Mouse (Mus musculus): ENCODE measurements around the gene Btbd9. TPM values are rescaled to one million over a fixed set of nuclear protein-coding genes. Genes with fewer than 3 reads are reported as not detected.
"Not testable (repeated sequence)": the region's sequence is repeated elsewhere in the genome, so short reads cannot be mapped to it uniquely, and the experiment has no call there.

Gene Btbd9
- 135 TPM in 2 replicates for polyA plus RNA-seq (2015; fragmentation: Nextera tagmentation; extraction: Ambion mirVana)

DNA sequence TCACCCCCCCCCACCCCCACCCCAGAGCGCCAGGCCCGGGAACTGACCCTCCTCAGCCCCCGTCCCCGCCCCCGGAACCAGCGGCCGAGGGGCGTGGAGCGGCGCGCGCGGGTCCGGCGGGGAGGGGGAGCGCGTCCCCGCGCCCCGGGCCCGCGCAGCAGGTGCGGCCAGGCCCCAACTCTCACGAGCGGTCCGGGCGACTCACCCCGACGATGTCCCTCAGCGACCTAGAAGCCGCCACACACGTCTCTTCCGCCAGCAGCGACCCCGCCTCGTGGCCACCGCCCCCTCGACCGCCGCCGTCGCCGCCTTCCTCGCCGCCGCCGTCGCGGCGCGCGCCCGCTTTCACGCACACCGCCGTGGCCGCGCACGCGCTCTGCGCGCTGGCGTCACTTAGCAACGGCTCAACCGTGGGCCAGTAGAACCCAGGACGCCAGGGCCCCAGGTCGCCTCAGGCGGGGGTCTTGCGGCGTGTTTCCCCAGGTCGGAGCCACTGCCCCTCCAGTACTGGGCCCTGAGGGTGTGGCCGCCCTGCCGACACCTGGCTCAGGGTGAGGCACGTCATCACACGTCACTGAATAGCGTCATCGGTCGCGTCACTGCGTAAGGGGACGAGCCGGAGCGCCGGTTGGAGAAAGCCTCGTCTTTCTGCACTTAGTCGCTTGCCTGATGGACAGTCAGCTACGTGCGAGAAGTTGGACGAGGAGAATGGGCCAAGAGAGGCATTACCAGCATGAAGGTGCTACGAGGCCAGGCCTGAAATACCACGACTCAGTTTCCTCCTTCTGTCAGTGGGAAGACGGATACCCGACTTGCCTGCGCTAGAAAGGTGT, at the start of gene Btbd9:
TSS of gene Btbd9 (minus strand) at position 548 of the 833 bp plus-strand sequence.
- peaks cover 17% of the 10 kb centered on the region for H3K4me1 ChIP-seq (ENCODE audit: control insufficient read depth, insufficient read depth, low read depth, low read length)
- peak; percentile 93 for ATAC-seq
- WGBS = under 1% methylated on average over 68 of the region's 94 CpGs
- H3K9ac ChIP-seq (ENCODE audit: low read depth, low read length) = peak within 1 kb of the TSS; percentile 86
- H3K9me3 ChIP-seq (ENCODE audit: control insufficient read depth, low read length) = no peaks in the 10 kb centered on the region
- peak within 1 kb of the TSS; percentile 71 for H3K4me2 ChIP-seq (ENCODE audit: low read length)
- H3K27ac ChIP-seq (ENCODE audit: low read depth, low read length) = peak within 1 kb of the TSS; percentile 93
- no peaks in the 10 kb centered on the region for H3K36me3 ChIP-seq (ENCODE audit: control insufficient read depth, insufficient read depth, low read length)
- no peaks in the 10 kb centered on the region for H3K27me3 ChIP-seq (replicated peaks; ENCODE audit: control insufficient read depth, insufficient read depth, low read length)
- H3K4me3 ChIP-seq (ENCODE audit: low read length) = peak within 1 kb of the TSS; percentile 76

DNA sequence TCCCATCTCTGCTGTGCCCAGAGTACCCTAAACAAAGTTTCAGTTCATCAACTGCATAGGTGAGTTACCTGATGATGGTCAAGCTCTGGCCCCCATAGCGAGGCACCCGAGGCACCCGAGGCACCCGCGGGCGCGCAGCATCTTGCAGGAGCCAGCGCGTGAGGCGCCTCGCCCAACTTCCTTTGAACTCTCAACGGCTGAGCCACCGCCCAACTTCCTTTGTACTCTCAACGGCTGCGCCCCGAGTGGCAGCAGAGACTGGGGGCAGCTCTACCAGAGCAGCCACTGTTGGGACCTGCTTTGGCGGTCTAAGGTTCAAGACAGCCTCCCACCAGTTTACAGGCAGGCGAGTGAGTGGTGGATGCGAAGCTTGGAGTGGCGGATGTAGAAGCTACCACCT, 47.8 kb upstream of the Btbd9 start, which contains the start of gene Dnah8:
TSS of gene Dnah8 (plus strand) at position 223 of the 400 bp plus-strand sequence.
- not testable (repeated sequence) for H3K4me1 ChIP-seq (ENCODE audit: control insufficient read depth, insufficient read depth, low read depth, low read length); H3K27ac ChIP-seq (ENCODE audit: low read depth, low read length); H3K4me2 ChIP-seq (ENCODE audit: low read length); H3K4me3 ChIP-seq (ENCODE audit: low read length); H3K9me3 ChIP-seq (ENCODE audit: control insufficient read depth, low read length); H3K9ac ChIP-seq (ENCODE audit: low read depth, low read length); H3K27me3 ChIP-seq (replicated peaks; ENCODE audit: control insufficient read depth, insufficient read depth, low read length); ATAC-seq; H3K36me3 ChIP-seq (ENCODE audit: control insufficient read depth, insufficient read depth, low read length)
- WGBS = no CpG with 5 or more reads among the region's 20 CpGs

DNA sequence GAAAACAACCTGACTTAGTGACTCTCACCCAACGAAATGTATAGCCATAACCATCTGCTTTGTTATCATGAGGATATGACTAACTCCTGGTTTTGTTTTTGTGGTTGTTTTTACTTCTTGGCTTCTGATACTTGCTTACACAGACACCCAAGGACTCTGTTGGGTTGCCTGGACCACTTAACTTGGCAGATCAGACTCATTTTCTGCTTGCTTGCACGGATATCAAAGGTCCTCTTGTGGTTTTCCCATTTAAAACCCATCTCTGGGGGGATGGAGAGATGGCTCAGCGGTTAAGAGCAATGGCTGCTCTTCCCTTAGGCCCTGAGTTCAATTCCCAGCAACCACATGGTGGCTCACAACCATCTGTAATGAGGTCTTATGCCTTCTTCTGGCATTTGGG, 46.9 kb upstream of the Btbd9 start:
- no peaks in the 10 kb centered on the region for H3K27me3 ChIP-seq (replicated peaks; ENCODE audit: control insufficient read depth, insufficient read depth, low read length)
- H3K9me3 ChIP-seq (ENCODE audit: control insufficient read depth, low read length) = no peaks in the 10 kb centered on the region
- WGBS = 80% methylated on average over 3 of the region's 3 CpGs
- no peaks in the 10 kb centered on the region for H3K4me1 ChIP-seq (ENCODE audit: control insufficient read depth, insufficient read depth, low read depth, low read length)
- no peak overlapping the region for H3K4me3 ChIP-seq (ENCODE audit: low read length)
- no peaks in the 10 kb centered on the region for H3K36me3 ChIP-seq (ENCODE audit: control insufficient read depth, insufficient read depth, low read length)
- no peak for ATAC-seq
- no peak overlapping the region for H3K27ac ChIP-seq (ENCODE audit: low read depth, low read length)
- no peak overlapping the region for H3K4me2 ChIP-seq (ENCODE audit: low read length)
- no peak overlapping the region for H3K9ac ChIP-seq (ENCODE audit: low read depth, low read length)

DNA sequence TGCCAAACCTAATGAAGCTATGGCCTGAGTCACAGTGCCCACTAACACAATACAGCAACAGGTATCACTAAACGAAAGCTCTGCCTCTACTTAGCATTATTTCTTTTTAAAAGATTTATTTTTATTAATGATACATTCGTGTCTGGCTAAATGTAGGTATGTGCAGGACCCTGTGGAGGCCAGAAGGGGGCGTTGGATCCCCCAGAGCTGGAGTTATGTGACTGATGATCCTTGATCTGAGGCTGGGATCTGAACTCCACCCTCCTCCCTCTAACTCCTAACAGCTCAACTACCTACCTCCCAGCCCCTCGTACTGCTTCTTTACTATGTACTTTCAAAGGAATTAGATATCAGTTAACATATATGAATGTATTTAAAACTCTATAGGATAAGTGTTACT, 45.2 kb upstream of the Btbd9 start:
- Histone ChIP-seq H3K4me2 (ENCODE audit: low read length) (no peak overlapping the region), H3K4me3 (ENCODE audit: low read length) (no peak overlapping the region), H3K9me3 (ENCODE audit: control insufficient read depth, low read length) (no peaks in the 10 kb centered on the region), H3K27ac (ENCODE audit: low read depth, low read length) (no peak overlapping the region), H3K4me1 (ENCODE audit: control insufficient read depth, insufficient read depth, low read depth, low read length) (no peaks in the 10 kb centered on the region), H3K36me3 (ENCODE audit: control insufficient read depth, insufficient read depth, low read length) (no peaks in the 10 kb centered on the region), H3K27me3 (replicated peaks; ENCODE audit: control insufficient read depth, insufficient read depth, low read length) (no peaks in the 10 kb centered on the region), H3K9ac (ENCODE audit: low read depth, low read length) (no peak overlapping the region)
- ATAC-seq = no peak
- 75% methylated on average over 4 of the region's 4 CpGs for WGBS

DNA sequence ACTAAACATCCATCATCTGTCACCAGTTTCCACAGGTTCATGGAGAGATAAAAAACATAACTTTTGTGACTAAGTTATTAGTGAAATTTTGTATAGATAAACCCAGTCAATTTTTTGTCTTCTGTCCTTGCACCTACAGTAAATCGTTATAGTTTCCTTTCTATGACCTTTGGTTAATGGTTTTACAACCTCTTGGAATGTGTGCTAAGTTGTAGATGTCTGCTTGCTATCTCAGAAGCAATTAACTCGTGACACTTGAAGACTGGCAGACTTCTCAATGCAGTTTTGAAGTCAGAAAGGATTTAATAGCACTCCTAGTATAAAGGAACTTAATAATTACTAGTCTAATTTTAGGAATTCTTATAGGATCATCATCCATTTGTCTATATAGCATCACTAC, 44.3 kb upstream of the Btbd9 start:
- Histone ChIP-seq H3K36me3 (ENCODE audit: control insufficient read depth, insufficient read depth, low read length) (no peaks in the 10 kb centered on the region), H3K4me1 (ENCODE audit: control insufficient read depth, insufficient read depth, low read depth, low read length) (no peaks in the 10 kb centered on the region), H3K27me3 (replicated peaks; ENCODE audit: control insufficient read depth, insufficient read depth, low read length) (no peaks in the 10 kb centered on the region), H3K9me3 (ENCODE audit: control insufficient read depth, low read length) (no peaks in the 10 kb centered on the region), H3K4me2 (ENCODE audit: low read length) (no peak overlapping the region), H3K27ac (ENCODE audit: low read depth, low read length) (no peak overlapping the region), H3K9ac (ENCODE audit: low read depth, low read length) (no peak overlapping the region), H3K4me3 (ENCODE audit: low read length) (no peak overlapping the region)
- WGBS = 71% methylated on average over 2 of the region's 2 CpGs
- no peak for ATAC-seq

DNA sequence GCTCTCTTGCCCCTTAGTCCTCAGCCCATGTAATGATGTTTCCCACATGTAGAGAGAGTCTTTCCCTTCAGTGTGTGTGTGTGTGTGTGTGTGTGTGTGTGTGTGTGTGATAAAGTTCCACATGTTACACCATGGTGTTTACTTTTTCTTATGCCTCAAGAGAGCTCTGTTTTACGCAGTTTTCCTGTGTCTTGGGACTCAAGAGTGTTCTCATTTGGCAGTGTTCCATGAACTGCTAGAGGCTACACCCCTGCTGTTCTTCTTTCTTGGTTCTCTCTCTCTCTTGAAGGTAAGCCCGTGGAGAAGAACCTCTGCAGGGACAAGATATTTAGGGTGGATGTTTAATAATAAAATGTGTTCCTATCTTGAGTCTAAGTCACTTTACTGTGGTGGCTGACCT, 42.9 kb upstream of the Btbd9 start:
- 44% methylated on average over 2 of the region's 2 CpGs for WGBS
- H3K9me3 ChIP-seq (ENCODE audit: control insufficient read depth, low read length) = no peaks in the 10 kb centered on the region
- H3K36me3 ChIP-seq (ENCODE audit: control insufficient read depth, insufficient read depth, low read length) = no peaks in the 10 kb centered on the region
- no peak overlapping the region for H3K4me3 ChIP-seq (ENCODE audit: low read length)
- H3K27ac ChIP-seq (ENCODE audit: low read depth, low read length) = no peak overlapping the region
- no peak for ATAC-seq
- H3K9ac ChIP-seq (ENCODE audit: low read depth, low read length) = no peak overlapping the region
- no peak overlapping the region for H3K4me2 ChIP-seq (ENCODE audit: low read length)
- H3K27me3 ChIP-seq (replicated peaks; ENCODE audit: control insufficient read depth, insufficient read depth, low read length) = no peaks in the 10 kb centered on the region
- H3K4me1 ChIP-seq (ENCODE audit: control insufficient read depth, insufficient read depth, low read depth, low read length) = no peaks in the 10 kb centered on the region

DNA sequence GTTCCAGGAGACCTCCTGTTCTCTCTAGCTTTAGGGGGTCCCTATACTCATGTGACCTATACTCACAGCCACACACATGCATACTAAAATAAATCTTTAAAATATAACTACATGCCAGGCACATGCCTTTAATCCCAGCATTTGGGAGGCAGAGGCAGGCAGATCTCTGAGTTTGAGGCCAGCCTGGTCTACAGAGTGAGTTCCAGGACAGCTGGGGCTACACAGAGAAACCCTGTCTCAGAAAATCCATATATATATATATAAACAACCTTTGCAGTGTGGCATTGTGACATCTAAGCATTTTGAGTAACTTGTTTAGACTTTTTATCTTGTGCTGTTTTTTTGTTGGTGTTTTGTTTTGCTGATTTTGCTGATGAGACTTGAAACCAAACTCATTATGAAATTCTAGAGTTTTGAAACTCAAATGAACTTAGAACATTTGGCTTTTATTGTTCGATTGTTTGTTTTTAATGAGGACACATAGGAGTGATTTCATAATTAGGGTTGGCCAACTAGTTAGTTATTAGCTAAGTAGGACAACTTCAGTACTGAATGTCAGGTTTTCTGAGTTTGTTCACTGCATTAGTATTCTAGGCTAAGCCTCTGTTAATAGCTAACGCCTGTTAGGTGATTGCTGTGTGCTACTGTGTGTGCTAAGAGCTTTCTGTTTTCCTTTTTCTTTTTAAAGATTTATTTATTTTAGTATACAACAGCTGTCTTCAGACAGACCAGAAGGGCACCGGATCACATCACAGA, 42.0 kb upstream of the Btbd9 start:
- Histone ChIP-seq H3K9ac (ENCODE audit: low read depth, low read length) (no peak overlapping the region), H3K9me3 (ENCODE audit: control insufficient read depth, low read length) (no peaks in the 10 kb centered on the region), H3K27ac (ENCODE audit: low read depth, low read length) (no peak overlapping the region), H3K4me2 (ENCODE audit: low read length) (no peak overlapping the region), H3K4me3 (ENCODE audit: low read length) (no peak overlapping the region), H3K36me3 (ENCODE audit: control insufficient read depth, insufficient read depth, low read length) (no peaks in the 10 kb centered on the region), H3K27me3 (replicated peaks; ENCODE audit: control insufficient read depth, insufficient read depth, low read length) (no peaks in the 10 kb centered on the region), H3K4me1 (ENCODE audit: control insufficient read depth, insufficient read depth, low read depth, low read length) (no peaks in the 10 kb centered on the region)
- ATAC-seq = no peak
- WGBS = 90% methylated on average over 3 of the region's 3 CpGs

DNA sequence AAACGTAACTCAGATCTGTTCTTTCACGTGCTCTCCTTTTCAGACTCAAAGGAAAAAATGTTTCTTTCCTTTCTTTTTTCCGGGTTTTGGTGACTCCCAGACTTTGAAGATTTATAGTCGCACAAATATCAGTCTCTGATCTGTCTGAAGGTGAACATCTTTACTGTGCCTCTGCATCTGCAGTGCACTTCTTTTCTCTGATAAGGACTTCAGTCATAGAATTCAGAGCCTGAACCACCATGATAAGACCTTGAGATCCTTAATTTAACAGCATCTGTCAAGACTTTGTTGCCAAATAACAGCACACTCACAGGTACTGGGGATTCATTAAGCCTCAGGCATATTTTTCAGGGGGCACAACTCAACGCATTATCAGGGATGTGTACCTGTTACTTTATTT, 39.9 kb upstream of the Btbd9 start:
- H3K4me3 ChIP-seq (ENCODE audit: low read length) = no peak overlapping the region
- H3K9me3 ChIP-seq (ENCODE audit: control insufficient read depth, low read length) = no peaks in the 10 kb centered on the region
- no peak overlapping the region for H3K4me2 ChIP-seq (ENCODE audit: low read length)
- no peak for ATAC-seq
- no peak overlapping the region for H3K27ac ChIP-seq (ENCODE audit: low read depth, low read length)
- no peak overlapping the region for H3K9ac ChIP-seq (ENCODE audit: low read depth, low read length)
- H3K4me1 ChIP-seq (ENCODE audit: control insufficient read depth, insufficient read depth, low read depth, low read length) = peaks cover 7% of the 10 kb centered on the region
- H3K36me3 ChIP-seq (ENCODE audit: control insufficient read depth, insufficient read depth, low read length) = no peaks in the 10 kb centered on the region
- H3K27me3 ChIP-seq (replicated peaks; ENCODE audit: control insufficient read depth, insufficient read depth, low read length) = no peaks in the 10 kb centered on the region
- 88% methylated on average over 5 of the region's 5 CpGs for WGBS

DNA sequence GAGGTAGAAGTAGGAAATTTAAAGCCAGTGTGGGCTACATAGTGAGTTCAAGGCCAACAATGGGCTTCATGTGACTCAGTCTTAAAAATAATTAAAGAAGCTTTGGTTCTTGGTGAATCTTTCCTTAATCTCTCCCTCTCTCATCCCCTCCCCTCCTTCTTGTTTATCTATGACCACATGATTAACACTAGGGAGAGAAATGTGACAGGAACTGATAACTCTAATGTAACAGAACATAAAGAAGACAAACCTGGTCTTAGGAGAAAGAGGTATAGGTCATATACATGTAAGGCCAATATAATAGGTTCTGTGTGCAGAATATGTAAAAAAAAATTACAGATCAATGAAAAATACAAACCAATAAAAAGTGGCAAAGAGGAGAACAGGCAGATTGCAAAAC, 37.1 kb upstream of the Btbd9 start:
- ATAC-seq = no peak
- H3K36me3 ChIP-seq (ENCODE audit: control insufficient read depth, insufficient read depth, low read length) = no peaks in the 10 kb centered on the region

More for the DNA sequence above, 37.1 kb upstream of the Btbd9 start:
- Histone ChIP-seq H3K9me3 (ENCODE audit: control insufficient read depth, low read length) (no peaks in the 10 kb centered on the region), H3K27ac (ENCODE audit: low read depth, low read length) (no peak overlapping the region), H3K4me3 (ENCODE audit: low read length) (no peak overlapping the region), H3K4me1 (ENCODE audit: control insufficient read depth, insufficient read depth, low read depth, low read length) (peaks cover 9% of the 10 kb centered on the region), H3K27me3 (replicated peaks; ENCODE audit: control insufficient read depth, insufficient read depth, low read length) (no peaks in the 10 kb centered on the region), H3K9ac (ENCODE audit: low read depth, low read length) (no peak overlapping the region), H3K4me2 (ENCODE audit: low read length) (no peak overlapping the region)
